Mouse (Mus musculus) large intestine, adult 2 months (tissue): Measurements from ENCODE around the gene 2310034G01Rik. TPM values are rescaled to one million over a fixed set of nuclear protein-coding genes. Genes with fewer than 3 reads are reported as not detected.

ENCODE experiments used
- DNase-seq: peaks from one replicate; pipeline ENCODE4 v3.0.0-alpha.2; 2012; ENCODE audit warnings: low read depth, low spot score
- WGBS: fragments of 180-500 bp; shearing (Covaris S2); methylation state at CpG from one replicate; pipeline ENCODE4 v1.1.7; 2018; 5-methylcytosine and 5-hydroxymethylcytosine counted together
- polyA plus RNA-seq: library from polyadenylated mRNA; depleted of rRNA; stranded (reverse); fragments of >200 nt; gene quantifications from 2 replicates; pipeline ENCODE4 v1.2.3, GENCODE M21; 2012; rRNA removed

Gene 2310034G01Rik
- polyA plus RNA-seq, 1 experiment: 4.9 TPM

- DNase-seq: peak; percentile 63
- WGBS: under 1% methylated on average over 41 of the region's 43 CpGs
These were observed 44.5 kb downstream of the 2310034G01Rik start for GRCm38 (mm10) chr19:46305432-46306267.

GRCm38 (mm10) chr19:46304908-46305333 lies 45.2 kb downstream of the 2310034G01Rik start:
- no peak for DNase-seq
- under 1% methylated on average over 34 of the region's 34 CpGs for WGBS

- WGBS: under 1% methylated on average over 39 of the region's 39 CpGs
- peak; percentile 88 for DNase-seq
These were observed 45.8 kb downstream of the 2310034G01Rik start, which contains the start of gene Nfkb2 for GRCm38 (mm10) chr19:46304216-46304841. Gene Nfkb2, plus strand, starts transcription at chr19:46304320.

GRCm38 (mm10) chr19:46303251-46304215 lies 46.6 kb downstream of the 2310034G01Rik start:
- 22% methylated on average over 18 of the region's 18 CpGs for WGBS

GRCm38 (mm10) chr19:46302551-46302950 lies 47.6 kb downstream of the 2310034G01Rik start:
- WGBS: 94% methylated on average over 4 of the region's 4 CpGs

More at GRCm38 (mm10) chr19:46303251-46304215, 46.6 kb downstream of the 2310034G01Rik start:
- DNase-seq: peak; percentile 80

GRCm38 (mm10) chr19:46300294-46301045 lies 49.6 kb downstream of the 2310034G01Rik start:
- DNase-seq: no peak
- 52% methylated on average over 8 of the region's 8 CpGs for WGBS

More at GRCm38 (mm10) chr19:46302551-46302950, 47.6 kb downstream of the 2310034G01Rik start:
- no peak for DNase-seq

Other genes with a start within 250 kb of the 2310034G01Rik start
- gene Elovl3, start 218.4 kb downstream of the 2310034G01Rik start, polyA plus RNA-seq: not detected in 2 replicates
- not detected in 2 replicates for gene Pitx3, start 202.0 kb downstream of the 2310034G01Rik start, polyA plus RNA-seq
- 67.8 and 92.2 TPM in 2 replicates for gene Gbf1, start 197.8 kb downstream of the 2310034G01Rik start, polyA plus RNA-seq
- 40.8 and 47.2 TPM in 2 replicates for gene Nfkb2, start 46.0 kb downstream of the 2310034G01Rik start, polyA plus RNA-seq
- 29.0 and 38.8 TPM in 2 replicates for gene Psd, start 23.1 kb downstream of the 2310034G01Rik start, polyA plus RNA-seq
- 14.5 and 19.4 TPM in 2 replicates for gene Fbxl15, start 22.1 kb downstream of the 2310034G01Rik start, polyA plus RNA-seq
- gene Cuedc2, start 11.6 kb downstream of the 2310034G01Rik start, polyA plus RNA-seq: 46.7 and 47.9 TPM in 2 replicates
- gene Mfsd13a, start 9.2 kb downstream of the 2310034G01Rik start, polyA plus RNA-seq: 23.1 and 26.0 TPM in 2 replicates
- 105 and 119 TPM in 2 replicates for gene Actr1a, start 45.4 kb upstream of the 2310034G01Rik start, polyA plus RNA-seq
- 6.6 and 8.1 TPM in 2 replicates for gene Sufu, start 46.6 kb upstream of the 2310034G01Rik start, polyA plus RNA-seq
- 16.4 and 19.7 TPM in 2 replicates for gene Trim8, start 151.4 kb upstream of the 2310034G01Rik start, polyA plus RNA-seq
- 5.6 and 7.6 TPM in 2 replicates for gene Arl3, start 222.9 kb upstream of the 2310034G01Rik start, polyA plus RNA-seq
- gene Sfxn2, start 223.1 kb upstream of the 2310034G01Rik start, polyA plus RNA-seq: 1.7 and 1.8 TPM in 2 replicates
- gene Wbp1l, start 248.8 kb upstream of the 2310034G01Rik start, polyA plus RNA-seq: 35.5 and 41.8 TPM in 2 replicates